Mouse (Mus musculus) C2C12 (cell line): ENCODE measurements around the gene Scrt2.

ENCODE experiments used
- CEBPB ChIP-seq: IDR thresholded peaks from one replicate; pipeline ENCODE4 v1.6.1; 2011; ENCODE audit warnings: low read depth, mild to moderate bottlenecking, control low read depth, moderate library complexity
- CTCF ChIP-seq: IDR thresholded peaks from one replicate; pipeline ENCODE4 v1.5.1; 2011; ENCODE audit not compliant: control insufficient read depth, insufficient read depth, insufficient read length
- FOSL1 ChIP-seq: IDR thresholded peaks from one replicate; pipeline ENCODE4 v1.8.0; 2011; ENCODE audit warnings: mild to moderate bottlenecking, low read length; ENCODE audit not compliant: poor library complexity, insufficient read depth, severe bottlenecking
- MAX ChIP-seq: IDR thresholded peaks from one replicate; pipeline ENCODE4 v1.6.1; 2011; ENCODE audit warnings: mild to moderate bottlenecking, control low read depth
- MYOD1 ChIP-seq: IDR thresholded peaks from one replicate; pipeline ENCODE4 v1.6.1; 2011; ENCODE audit warnings: low read depth; ENCODE audit not compliant: control insufficient read depth, insufficient read length
- MYOG ChIP-seq: IDR thresholded peaks from one replicate; pipeline ENCODE4 v1.6.1; 2011; ENCODE audit not compliant: control insufficient read depth, insufficient read length; ENCODE audit errors: extremely low read depth
- USF1 ChIP-seq: IDR thresholded peaks from one replicate; pipeline ENCODE4 v1.6.1; 2011; ENCODE audit warnings: low read depth, mild to moderate bottlenecking, control low read depth, moderate library complexity

- TF ChIP-seq MAX (no peak), CTCF (no peak), MYOG (no peak), MYOD1 (no peak), USF1 (no peak), CEBPB (no peak), FOSL1 (no peak)
These were observed 516 bp downstream of the Scrt2 start for GRCm38 (mm10) chr2:152081641-152082448.
